Mouse (Mus musculus) ES-Bruce4 (cell line): ENCODE measurements around the gene C2cd4a. TPM values are rescaled to one million over a fixed set of nuclear protein-coding genes. Genes with fewer than 3 reads are reported as not detected.
A peak's percentile ranks its signal among the peaks of the same experiment; 100 is the strongest.

Experiments
- H3K27ac ChIP-seq: 2 replicates; pipeline ENCODE4 v1.5.1; 2012; ENCODE audit warnings: low read length, inconsistent platforms; ENCODE audit not compliant: insufficient read depth
- H3K27me3 ChIP-seq: 2 replicates; pipeline ENCODE4 v1.6.1; 2012; ENCODE audit warnings: mild to moderate bottlenecking, low read length, inconsistent platforms; ENCODE audit not compliant: control insufficient read depth, poor library complexity, insufficient read depth, severe bottlenecking
- H3K36me3 ChIP-seq: 2 replicates; pipeline ENCODE4 v1.6.1; 2012; ENCODE audit warnings: inconsistent platforms, mild to moderate bottlenecking, low read length, moderate library complexity; ENCODE audit not compliant: control insufficient read depth, poor library complexity, insufficient read depth, severe bottlenecking
- H3K4me1 ChIP-seq: one replicate; pipeline ENCODE4 v1.8.1; 2011; ENCODE audit warnings: low read length; ENCODE audit not compliant: control insufficient read depth, insufficient read depth
- H3K4me3 ChIP-seq: 2 replicates; pipeline ENCODE4 v1.5.1; 2011; ENCODE audit warnings: low read depth, mild to moderate bottlenecking, low read length
- H3K9ac ChIP-seq: 2 replicates; pipeline ENCODE4 v1.6.1; 2012; ENCODE audit warnings: low read depth, mild to moderate bottlenecking, inconsistent platforms; ENCODE audit not compliant: poor library complexity, severe bottlenecking
- H3K9me3 ChIP-seq: replicated peaks from 2 replicates; pipeline ENCODE4 v1.6.1; 2012; ENCODE audit warnings: mild to moderate bottlenecking, low read length, inconsistent platforms; ENCODE audit not compliant: control insufficient read depth, poor library complexity, insufficient read depth, severe bottlenecking
- CTCF ChIP-seq: IDR thresholded peaks from one replicate; pipeline ENCODE4 v1.8.1; 2011; ENCODE audit warnings: low read depth, low read length
- EP300 ChIP-seq: IDR thresholded peaks from 2 replicates; pipeline ENCODE4 v1.6.1; 2011; ENCODE audit warnings: low read depth, low read length; ENCODE audit not compliant: insufficient read depth
- POLR2A ChIP-seq: IDR thresholded peaks from one replicate; pipeline ENCODE4 v1.8.1; 2011; ENCODE audit warnings: low read length; ENCODE audit not compliant: insufficient read depth
- polyA plus RNA-seq: library from polyadenylated mRNA; stranded (reverse); fragments of >200 nt; gene quantifications from 2 replicates; pipeline ENCODE4 v1.2.4, GENCODE M21; 2011; ENCODE audit warnings: low read depth; ENCODE audit not compliant: missing spikeins, insufficient read depth, insufficient read length

The C2cd4a gene
- polyA plus RNA-seq, 1 experiment, result not detected

DNA sequence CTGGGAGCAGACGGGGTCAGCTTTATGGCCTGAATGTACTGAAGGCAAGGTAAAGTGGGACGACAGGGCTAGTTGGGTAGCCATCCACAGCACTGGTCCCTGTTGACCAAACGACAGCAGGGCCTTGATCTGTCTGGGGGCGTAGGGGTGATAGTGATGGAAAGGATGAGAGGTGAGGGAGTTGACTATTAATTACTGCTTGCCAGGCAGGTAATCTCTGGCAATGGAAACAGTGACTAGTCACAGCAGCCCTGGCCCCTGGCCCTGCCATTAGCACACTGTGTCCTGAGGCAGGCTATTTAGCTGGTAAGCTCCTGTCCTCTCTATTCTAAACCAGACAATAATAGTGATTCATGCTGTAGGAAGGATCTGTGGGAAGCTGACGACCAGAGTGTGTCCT, 39.7 kb downstream of the C2cd4a start:
- no peak for TF ChIP-seq POLR2A
- TF ChIP-seq CTCF, result no peak
- Histone ChIP-seq H3K4me1 (no peaks in the 10 kb centered on the region), H3K36me3 (no peaks in the 10 kb centered on the region), H3K27ac (no peak overlapping the region), H3K9ac (no peak overlapping the region), H3K27me3 (no peaks in the 10 kb centered on the region), H3K4me3 (no peak overlapping the region), H3K9me3 (no peaks in the 10 kb centered on the region)

DNA sequence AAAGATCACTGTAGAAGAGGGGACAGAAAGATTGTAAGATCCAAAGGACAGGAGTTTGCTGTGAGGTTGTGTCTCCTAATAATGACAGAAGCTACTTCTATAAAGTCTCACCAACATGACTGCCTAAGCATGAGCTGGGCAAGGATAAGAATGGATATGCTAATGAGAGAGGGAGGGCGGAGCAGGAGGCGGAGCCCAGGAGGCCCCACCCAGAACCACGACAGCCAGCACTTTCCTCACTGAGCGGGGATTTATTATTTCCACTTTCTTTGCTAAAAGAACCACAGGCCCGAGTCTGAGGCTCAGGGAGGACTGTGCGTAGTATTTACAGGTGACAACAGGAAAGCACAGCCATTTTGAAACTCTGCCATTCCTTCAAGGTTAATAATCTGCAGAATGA, 44.5 kb downstream of the C2cd4a start:
- no peak overlapping the region for H3K27ac ChIP-seq
- no peaks in the 10 kb centered on the region for H3K9me3 ChIP-seq
- H3K27me3 ChIP-seq, result no peaks in the 10 kb centered on the region
- peak overlapping the region; percentile 45; the same call in 1 of the 2 replicates for H3K4me3 ChIP-seq
- no peaks in the 10 kb centered on the region for H3K4me1 ChIP-seq
- TF ChIP-seq EP300 (no peak), POLR2A (no peak)
- no peaks in the 10 kb centered on the region for H3K36me3 ChIP-seq
- no peak overlapping the region for H3K9ac ChIP-seq

DNA sequence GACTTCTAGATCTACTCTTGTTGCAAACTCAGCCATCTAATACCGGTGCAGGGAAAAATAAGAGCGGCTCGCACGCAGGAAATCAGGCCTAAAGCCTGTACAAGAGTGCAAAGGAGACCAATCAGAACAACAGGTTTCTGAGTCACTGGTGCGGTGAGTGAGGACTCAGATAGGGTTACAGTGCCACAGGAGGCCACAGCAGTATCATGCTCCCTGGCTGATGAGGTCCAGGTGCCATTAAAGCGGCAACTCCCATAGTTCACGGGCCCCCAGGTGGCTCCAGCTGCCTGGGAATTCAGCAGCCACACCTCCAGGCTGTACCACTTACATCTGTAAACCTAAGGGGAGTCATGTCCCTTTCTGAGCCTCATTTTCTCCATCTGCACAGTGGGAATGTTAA, 45.8 kb downstream of the C2cd4a start:
- Histone ChIP-seq H3K27me3 (no peaks in the 10 kb centered on the region), H3K9ac (no peak overlapping the region), H3K36me3 (no peaks in the 10 kb centered on the region), H3K4me1 (no peaks in the 10 kb centered on the region), H3K27ac (no peak overlapping the region), H3K9me3 (no peaks in the 10 kb centered on the region), H3K4me3 (no peak overlapping the region)
- TF ChIP-seq POLR2A, result no peak
- no peak for TF ChIP-seq CTCF
- no peak for TF ChIP-seq EP300

DNA sequence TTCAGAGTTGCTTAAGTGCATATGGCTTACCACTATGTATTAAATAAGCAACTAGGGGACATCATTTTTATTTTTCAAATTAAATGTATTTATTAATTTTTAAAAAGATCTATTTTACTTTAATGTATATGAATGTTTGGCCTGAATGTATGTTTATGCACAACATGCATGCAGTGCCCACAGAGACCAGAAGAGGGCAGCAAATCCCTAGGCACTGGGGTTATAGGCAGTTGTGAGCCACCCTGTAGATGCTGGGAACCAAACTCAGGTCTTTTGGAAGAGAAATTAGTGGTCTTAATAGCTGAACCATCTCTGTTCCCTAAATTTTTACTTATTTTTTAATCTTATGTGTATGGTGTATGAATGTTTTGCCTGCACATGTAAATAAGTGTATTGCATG, 48.2 kb downstream of the C2cd4a start:
- TF ChIP-seq CTCF, result peak; percentile 56
- no peak for TF ChIP-seq POLR2A
- no peak overlapping the region for H3K9ac ChIP-seq

DNA sequence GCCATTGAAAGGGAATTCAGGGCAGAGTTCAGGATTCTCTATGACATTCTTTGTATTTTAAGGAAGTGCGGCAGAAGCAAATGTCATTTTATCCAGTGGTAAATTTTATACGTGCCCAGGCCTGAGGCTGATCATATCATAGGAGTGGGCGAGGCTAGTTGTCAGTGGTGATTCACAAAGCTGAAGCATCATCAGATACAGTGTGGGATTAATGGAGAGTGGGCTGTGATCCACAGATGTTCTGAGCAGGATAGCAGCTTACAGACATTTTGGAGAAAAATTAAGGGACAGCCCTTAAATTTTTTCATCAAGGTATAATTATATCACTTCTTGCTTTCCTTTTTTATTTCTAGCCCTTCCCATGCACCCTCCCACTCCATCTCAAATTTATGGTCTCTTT, 48.7 kb downstream of the C2cd4a start:
- Histone ChIP-seq H3K4me3 (no peak overlapping the region), H3K36me3 (no peaks in the 10 kb centered on the region), H3K27ac (no peak overlapping the region), H3K4me1 (no peaks in the 10 kb centered on the region), H3K9ac (no peak overlapping the region), H3K9me3 (no peaks in the 10 kb centered on the region), H3K27me3 (no peaks in the 10 kb centered on the region)
- TF ChIP-seq POLR2A (no peak), EP300 (no peak), CTCF (no peak)

More for the DNA sequence above, 48.2 kb downstream of the C2cd4a start:
- Histone ChIP-seq H3K27me3 (no peaks in the 10 kb centered on the region), H3K27ac (no peak overlapping the region), H3K4me3 (no peak overlapping the region), H3K4me1 (no peaks in the 10 kb centered on the region), H3K9me3 (no peaks in the 10 kb centered on the region), H3K36me3 (no peaks in the 10 kb centered on the region)

DNA sequence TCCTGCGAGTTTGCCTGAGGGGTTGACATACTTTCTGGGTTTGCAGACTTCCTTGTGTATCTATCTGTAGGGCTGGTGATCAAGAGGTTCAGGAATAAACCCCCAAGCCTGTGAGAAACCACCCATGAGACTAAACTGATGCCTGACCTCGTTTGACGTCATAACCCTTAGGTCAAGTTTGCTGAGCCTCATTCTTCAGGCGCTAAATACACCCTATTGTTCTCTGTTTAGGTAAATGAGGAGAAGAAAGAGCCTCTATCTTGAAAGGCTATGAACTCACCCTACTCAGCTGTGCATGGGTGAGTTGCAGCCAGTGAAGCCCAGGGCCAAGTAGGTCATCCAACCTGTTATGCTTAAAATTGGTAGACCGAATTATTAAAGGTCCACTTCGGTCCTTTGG, 49.3 kb downstream of the C2cd4a start:
- no peaks in the 10 kb centered on the region for H3K9me3 ChIP-seq
- H3K9ac ChIP-seq, result no peak overlapping the region
- no peak overlapping the region for H3K4me3 ChIP-seq
- H3K4me1 ChIP-seq, result no peaks in the 10 kb centered on the region
- H3K27ac ChIP-seq, result no peak overlapping the region
- H3K36me3 ChIP-seq, result no peaks in the 10 kb centered on the region
- H3K27me3 ChIP-seq, result no peaks in the 10 kb centered on the region
- no peak for TF ChIP-seq POLR2A

Other genes with a start within 250 kb of the C2cd4a start
- gene C2cd4b, start 72.9 kb downstream of the C2cd4a start, polyA plus RNA-seq, result 0.50 TPM in 1 of 2 replicates, not detected in the other
- 24.0 and 34.2 TPM in 2 replicates for gene Vps13c, start 8.1 kb upstream of the C2cd4a start, polyA plus RNA-seq